Mouse (Mus musculus): ENCODE data around the gene Dnaja3. TPM values are rescaled to one million over a fixed set of nuclear protein-coding genes. Genes with fewer than 3 reads are reported as not detected.

Dnaja3 gene
- polyA plus RNA-seq, 1 experiment from 2014 or later, result 60.7 TPM

GRCm38 (mm10) chr16:4613736-4614135, 26.1 kb upstream of the Dnaja3 start:
- 95% methylated on average over 9 of the region's 9 CpGs for WGBS
- no peaks in the 10 kb centered on the region for H3K27me3 ChIP-seq (ENCODE audit: insufficient read depth, poor library complexity, severe bottlenecking)
- H3K4me3 ChIP-seq, result no peak overlapping the region
- H3K36me3 ChIP-seq, result peaks cover 98% of the 10 kb centered on the region
- DNase-seq (ENCODE audit: low spot score), result no peak
- H3K4me1 ChIP-seq (replicated peaks), result no peaks in the 10 kb centered on the region
- no peak overlapping the region for H3K27ac ChIP-seq
- H3K9me3 ChIP-seq, result no peaks in the 10 kb centered on the region

- DNase-seq (ENCODE audit: low spot score), result no peak
- 90% methylated on average over 3 of the region's 3 CpGs for WGBS
- no peaks in the 10 kb centered on the region for H3K27me3 ChIP-seq (ENCODE audit: insufficient read depth, poor library complexity, severe bottlenecking)
- no peak overlapping the region for H3K27ac ChIP-seq
- no peaks in the 10 kb centered on the region for H3K9me3 ChIP-seq
- no peaks in the 10 kb centered on the region for H3K4me1 ChIP-seq (replicated peaks)
- H3K36me3 ChIP-seq, result peaks cover 94% of the 10 kb centered on the region
- H3K4me3 ChIP-seq, result no peak overlapping the region
Observed at GRCm38 (mm10) chr16:4614639-4615038, 25.1 kb upstream of the Dnaja3 start.

- no peak overlapping the region for H3K27ac ChIP-seq
- DNase-seq (ENCODE audit: low spot score), result no peak
- no peaks in the 10 kb centered on the region for H3K27me3 ChIP-seq (ENCODE audit: insufficient read depth, poor library complexity, severe bottlenecking)
- no peak overlapping the region for H3K4me3 ChIP-seq
- H3K36me3 ChIP-seq, result peaks cover 91% of the 10 kb centered on the region
- 77% methylated on average over 1 of the region's 1 CpGs for WGBS
- no peaks in the 10 kb centered on the region for H3K9me3 ChIP-seq
- H3K4me1 ChIP-seq (replicated peaks), result no peaks in the 10 kb centered on the region
Observed at GRCm38 (mm10) chr16:4615297-4615696, 24.5 kb upstream of the Dnaja3 start.

GRCm38 (mm10) chr16:4616829-4617228, 23.0 kb upstream of the Dnaja3 start:
- 87% methylated on average over 4 of the region's 4 CpGs for WGBS
- Histone ChIP-seq H3K27ac (no peak overlapping the region), H3K36me3 (peaks cover 77% of the 10 kb centered on the region), H3K27me3 (ENCODE audit: insufficient read depth, poor library complexity, severe bottlenecking) (no peaks in the 10 kb centered on the region), H3K4me3 (no peak overlapping the region), H3K9me3 (no peaks in the 10 kb centered on the region), H3K4me1 (replicated peaks) (peaks cover 5% of the 10 kb centered on the region)
- no peak for DNase-seq (ENCODE audit: low spot score)

- DNase-seq (ENCODE audit: low spot score), result no peak
- Histone ChIP-seq H3K4me1 (replicated peaks) (peaks cover 33% of the 10 kb centered on the region), H3K9me3 (no peaks in the 10 kb centered on the region), H3K36me3 (peaks cover 22% of the 10 kb centered on the region), H3K27ac (peak overlapping the region; percentile 94), H3K4me3 (peak overlapping the region; percentile 86), H3K27me3 (ENCODE audit: insufficient read depth, poor library complexity, severe bottlenecking) (no peaks in the 10 kb centered on the region)
- WGBS, result 28% methylated on average over 9 of the region's 9 CpGs
Observed at GRCm38 (mm10) chr16:4624074-4624473, 15.7 kb upstream of the Dnaja3 start.

GRCm38 (mm10) chr16:4624481-4625110, 15.2 kb upstream of the Dnaja3 start, which contains the start of gene Pam16:
Pam16 (minus strand) TSS chr16:4624988.
- peaks cover 33% of the 10 kb centered on the region for H3K4me1 ChIP-seq (replicated peaks)
- H3K9me3 ChIP-seq, result no peaks in the 10 kb centered on the region
- H3K27ac ChIP-seq, result peak within 1 kb of the TSS; percentile 94
- H3K27me3 ChIP-seq (ENCODE audit: insufficient read depth, poor library complexity, severe bottlenecking), result no peaks in the 10 kb centered on the region
- peak; percentile 92 for DNase-seq (ENCODE audit: low spot score)
- H3K4me3 ChIP-seq, result peak within 1 kb of the TSS; percentile 86
- under 1% methylated on average over 56 of the region's 56 CpGs for WGBS
- 0 out of 2 replicates have a peak, but pooled peaks cover 21% of the 10 kb centered on the region for H3K36me3 ChIP-seq

GRCm38 (mm10) chr16:4627105-4627504, 12.7 kb upstream of the Dnaja3 start:
- H3K9me3 ChIP-seq, result no peaks in the 10 kb centered on the region
- H3K36me3 ChIP-seq, result peaks cover 28% of the 10 kb centered on the region
- peaks cover 27% of the 10 kb centered on the region for H3K4me1 ChIP-seq (replicated peaks)
- WGBS, result 91% methylated on average over 6 of the region's 6 CpGs
- H3K27me3 ChIP-seq (ENCODE audit: insufficient read depth, poor library complexity, severe bottlenecking), result no peaks in the 10 kb centered on the region
- H3K4me3 ChIP-seq, result no peak overlapping the region
- no peak overlapping the region for H3K27ac ChIP-seq
- no peak for DNase-seq (ENCODE audit: low spot score)

GRCm38 (mm10) chr16:4628898-4629419, 10.8 kb upstream of the Dnaja3 start:
- DNase-seq (ENCODE audit: low spot score), result no peak
- Histone ChIP-seq H3K27me3 (ENCODE audit: insufficient read depth, poor library complexity, severe bottlenecking) (no peaks in the 10 kb centered on the region), H3K27ac (no peak overlapping the region), H3K9me3 (no peaks in the 10 kb centered on the region), H3K4me3 (no peak overlapping the region), H3K4me1 (replicated peaks) (peaks cover 10% of the 10 kb centered on the region), H3K36me3 (peaks cover 44% of the 10 kb centered on the region)
- 91% methylated on average over 9 of the region's 9 CpGs for WGBS

- no peak overlapping the region for H3K4me3 ChIP-seq
- no peak overlapping the region for H3K27ac ChIP-seq
- DNase-seq (ENCODE audit: low spot score), result peak; percentile 84
- no peaks in the 10 kb centered on the region for H3K9me3 ChIP-seq
- 27% methylated on average over 6 of the region's 6 CpGs for WGBS
- H3K36me3 ChIP-seq, result peaks cover 54% of the 10 kb centered on the region
- H3K4me1 ChIP-seq (replicated peaks), result peaks cover 6% of the 10 kb centered on the region
- no peaks in the 10 kb centered on the region for H3K27me3 ChIP-seq (ENCODE audit: insufficient read depth, poor library complexity, severe bottlenecking)
Observed at GRCm38 (mm10) chr16:4629950-4630349, 9.8 kb upstream of the Dnaja3 start.

GRCm38 (mm10) chr16:4632050-4632449, 7.7 kb upstream of the Dnaja3 start:
- Histone ChIP-seq H3K9me3 (no peaks in the 10 kb centered on the region), H3K27ac (no peak overlapping the region), H3K4me1 (replicated peaks) (no peaks in the 10 kb centered on the region), H3K36me3 (peaks cover 50% of the 10 kb centered on the region), H3K4me3 (no peak overlapping the region), H3K27me3 (ENCODE audit: insufficient read depth, poor library complexity, severe bottlenecking) (no peaks in the 10 kb centered on the region)
- 50% methylated on average over 7 of the region's 7 CpGs for WGBS
- no peak for DNase-seq (ENCODE audit: low spot score)

- Histone ChIP-seq H3K27me3 (ENCODE audit: insufficient read depth, poor library complexity, severe bottlenecking) (no peaks in the 10 kb centered on the region), H3K9me3 (no peaks in the 10 kb centered on the region), H3K4me1 (replicated peaks) (no peaks in the 10 kb centered on the region), H3K27ac (no peak overlapping the region), H3K36me3 (peaks cover 46% of the 10 kb centered on the region), H3K4me3 (no peak overlapping the region)
- WGBS, result 93% methylated on average over 3 of the region's 3 CpGs
- DNase-seq (ENCODE audit: low spot score), result no peak
Observed at GRCm38 (mm10) chr16:4633661-4634060, 6.1 kb upstream of the Dnaja3 start.

- H3K4me1 ChIP-seq (replicated peaks), result peaks cover 3% of the 10 kb centered on the region; the same call in 1 of the 2 replicates
- H3K4me3 ChIP-seq, result no peak overlapping the region
- H3K36me3 ChIP-seq, result peaks cover 45% of the 10 kb centered on the region
- 90% methylated on average over 9 of the region's 9 CpGs for WGBS
- H3K27me3 ChIP-seq (ENCODE audit: insufficient read depth, poor library complexity, severe bottlenecking), result no peaks in the 10 kb centered on the region
- H3K27ac ChIP-seq, result no peak overlapping the region
- DNase-seq (ENCODE audit: low spot score), result no peak
- H3K9me3 ChIP-seq, result no peaks in the 10 kb centered on the region
Observed at GRCm38 (mm10) chr16:4634681-4635080, 5.1 kb upstream of the Dnaja3 start.

- H3K36me3 ChIP-seq, result peaks cover 45% of the 10 kb centered on the region
- 65% methylated on average over 4 of the region's 4 CpGs for WGBS
- H3K27ac ChIP-seq, result 0 out of 2 replicates have a peak overlapping the region, but pooled peaks have one; percentile 0
Observed at GRCm38 (mm10) chr16:4635760-4636159, 4.0 kb upstream of the Dnaja3 start.

More at GRCm38 (mm10) chr16:4635760-4636159, 4.0 kb upstream of the Dnaja3 start:
- H3K4me3 ChIP-seq, result no peak overlapping the region
- H3K9me3 ChIP-seq, result no peaks in the 10 kb centered on the region
- no peaks in the 10 kb centered on the region for H3K27me3 ChIP-seq (ENCODE audit: insufficient read depth, poor library complexity, severe bottlenecking)
- H3K4me1 ChIP-seq (replicated peaks), result peaks cover 13% of the 10 kb centered on the region
- no peak for DNase-seq (ENCODE audit: low spot score)

Data from hindbrain, embryonic 10.5 days (tissue).